Mouse (Mus musculus): ENCODE data around the gene Ano6.

DNA sequence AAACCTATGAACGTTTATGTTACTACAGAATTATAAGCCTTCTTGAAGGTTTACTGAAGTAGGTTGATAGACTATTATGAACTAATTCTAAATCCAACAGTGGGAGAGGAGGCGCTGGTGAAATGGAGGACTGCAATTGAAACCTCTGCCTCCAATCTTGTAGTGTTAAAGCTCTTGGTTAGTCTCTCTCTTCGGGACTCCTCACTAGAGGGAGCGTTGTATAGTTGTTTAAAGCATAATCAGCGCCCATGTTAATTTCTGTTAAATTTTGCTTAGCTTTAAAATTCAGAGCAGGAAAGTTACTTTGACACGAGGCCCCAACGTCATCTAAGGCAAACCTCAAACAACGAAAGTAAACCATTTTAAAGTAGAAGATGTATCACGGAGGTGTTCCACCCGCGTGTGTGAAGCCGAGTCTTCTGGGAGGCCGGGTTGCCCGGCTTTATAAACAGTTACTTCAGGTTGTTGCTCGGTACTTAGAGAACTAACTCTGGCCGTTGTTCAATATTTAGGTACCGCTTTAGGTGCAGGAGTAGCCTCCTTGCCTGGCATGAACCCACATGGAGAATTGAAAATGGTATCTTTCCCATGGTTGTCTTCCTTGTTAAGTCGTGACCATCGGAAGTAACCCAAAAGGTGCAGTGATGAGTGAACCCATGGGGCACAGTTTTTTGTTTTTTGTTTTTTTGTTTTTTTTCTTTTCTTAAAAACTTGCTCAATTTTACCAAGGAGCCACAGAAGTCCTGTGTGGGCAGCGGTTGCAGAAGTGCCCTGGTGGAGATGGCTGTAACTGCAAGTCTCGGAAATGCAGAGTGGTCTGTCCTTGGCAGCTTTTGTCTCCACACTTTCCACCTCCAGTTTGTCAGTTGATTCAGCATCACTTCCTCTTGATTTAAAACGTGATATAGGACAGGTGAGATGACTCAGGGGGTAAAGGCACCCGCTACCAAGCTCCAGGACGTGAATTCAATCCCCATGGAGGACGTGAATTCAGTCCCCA lies 1.9 kb downstream of the Ano6 start:
- no peak for TF ChIP-seq POLR2A (IDR thresholded peaks at IDR 0.05; ENCODE audit: insufficient read depth, low read depth, low read length)
- TF ChIP-seq CTCF (IDR thresholded peaks at IDR 0.05), result peak; percentile 58
